Mouse (Mus musculus): ENCODE data around the gene Frmd4b.

DNA sequence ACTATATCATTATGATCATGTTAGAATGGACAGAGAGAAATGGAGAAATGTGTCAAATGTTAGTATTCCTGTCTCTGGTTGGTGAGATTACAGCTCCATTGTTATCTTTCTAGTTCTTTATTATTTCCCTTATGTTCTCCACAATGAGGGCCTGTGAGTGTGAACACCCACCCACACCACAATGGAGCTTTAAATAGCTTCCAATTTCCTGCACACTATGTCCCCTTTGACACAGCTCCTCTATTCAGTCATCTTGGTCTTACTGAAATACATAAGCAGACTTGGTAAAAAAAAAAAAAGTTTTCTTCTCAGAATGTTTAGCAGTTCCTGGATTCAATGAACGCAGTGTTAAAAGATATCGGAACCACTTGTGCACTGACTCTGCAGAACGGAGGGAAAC lies 326.7 kb downstream of the Frmd4b start:
- TF ChIP-seq CTCF (IDR thresholded peaks at IDR 0.05; ENCODE audit: low read depth, low read length) (no peak), POLR2A (IDR thresholded peaks at IDR 0.05; ENCODE audit: extremely low read depth, insufficient read depth, low read length) (no peak)

Measured in liver, adult 2 months (tissue).